Mouse (Mus musculus) kidney, adult 2 months (tissue): ENCODE results near the gene Olfr165. TPM values are rescaled to one million over a fixed set of nuclear protein-coding genes. Genes with fewer than 3 reads are reported as not detected.
"Not testable (repeated sequence)": the region's sequence is repeated elsewhere in the genome, so short reads cannot be mapped to it uniquely, and the experiment has no call there.

Experiments
- DNase-seq: peaks from one replicate; pipeline ENCODE4 v3.0.0; 2021
- H3K27ac ChIP-seq: fragments of 200-500 bp; 2 replicates; pipeline ENCODE4 v1.5.1; 2012; ENCODE audit warnings: low read depth, low read length, control low read depth, inconsistent platforms; ENCODE audit not compliant: insufficient read depth
- H3K27me3 ChIP-seq: fragments of 200-500 bp; replicated peaks from 2 replicates; pipeline ENCODE4 v1.6.1; 2012; ENCODE audit warnings: mild to moderate bottlenecking, moderate library complexity, low read length, inconsistent platforms; ENCODE audit not compliant: control insufficient read depth, insufficient read depth
- H3K36me3 ChIP-seq: fragments of 200-500 bp; 2 replicates; pipeline ENCODE4 v1.6.1; 2012; ENCODE audit warnings: mild to moderate bottlenecking, moderate library complexity, low read length, inconsistent platforms; ENCODE audit not compliant: control insufficient read depth, insufficient read depth
- H3K4me1 ChIP-seq: fragments of 200-500 bp; 2 replicates; pipeline ENCODE4 v1.6.1; 2011; ENCODE audit warnings: low read length; ENCODE audit not compliant: control insufficient read depth, insufficient read depth
- H3K4me3 ChIP-seq: fragments of 200-500 bp; 2 replicates; pipeline ENCODE4 v1.5.1; 2011; ENCODE audit warnings: mild to moderate bottlenecking, low read depth, low read length, control low read depth; ENCODE audit not compliant: insufficient read depth
- CTCF ChIP-seq: fragments of 200-500 bp; conservative IDR thresholded peaks from 2 replicates; pipeline ENCODE4 v1.5.1; 2011; ENCODE audit warnings: low read depth, mild to moderate bottlenecking, control low read depth, low read length, moderate library complexity, mixed read lengths; ENCODE audit not compliant: insufficient read depth, insufficient read length
- POLR2A ChIP-seq: fragments of 200-500 bp; IDR thresholded peaks from one replicate; pipeline ENCODE4 v1.6.1; 2011; ENCODE audit warnings: low read depth, low read length, control low read depth
- WGBS: fragments of 180-500 bp; shearing (Covaris S2); methylation state at CpG from one replicate; pipeline ENCODE4 v1.1.7; 2018; 5-methylcytosine and 5-hydroxymethylcytosine counted together
- polyA plus RNA-seq: library from polyadenylated mRNA; depleted of rRNA; stranded (reverse); fragments of >200 nt; gene quantifications from 2 replicates; pipeline ENCODE4 v1.2.3, GENCODE M21; 2012; rRNA removed

The Olfr165 gene
- polyA plus RNA-seq: not detected in 2 replicates

DNA sequence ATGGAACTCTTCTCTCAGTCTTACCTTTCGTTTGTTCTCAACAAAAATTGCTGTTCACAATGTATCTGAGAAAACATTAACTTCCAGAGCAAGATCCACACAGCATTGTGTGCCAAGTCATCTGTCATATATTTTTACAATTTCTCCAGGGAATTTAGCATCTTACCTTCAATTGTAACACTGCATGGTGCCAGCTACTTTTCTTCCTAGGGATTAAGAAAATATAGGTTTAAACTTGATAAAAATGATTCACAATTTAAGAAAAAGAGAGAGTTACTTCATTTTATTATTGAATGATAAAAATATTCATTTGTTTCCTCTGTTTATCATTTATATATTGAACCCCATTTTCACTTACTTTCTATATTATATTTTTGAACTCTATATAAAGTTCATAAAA is at the start of gene Olfr165:
Olfr165 (minus strand) TSS at position 101 of the 400 bp plus-strand sequence.
- Histone ChIP-seq H3K4me3 (no peak within 1 kb of the TSS), H3K27ac (no peak within 1 kb of the TSS), H3K36me3 (no peaks in the 10 kb centered on the region), H3K4me1 (no peaks in the 10 kb centered on the region), H3K27me3 (no peaks in the 10 kb centered on the region)
- no peak for DNase-seq
- TF ChIP-seq CTCF: no peak
- no peak for TF ChIP-seq POLR2A
- 45% methylated on average over 1 of the region's 1 CpGs for WGBS

GRCm38 (mm10) chr16:19464365-19464764 is 41.4 kb upstream of the Olfr165 start:
- H3K4me3 ChIP-seq: no peak overlapping the region
- H3K4me1 ChIP-seq: no peaks in the 10 kb centered on the region
- H3K27ac ChIP-seq: no peak overlapping the region
- TF ChIP-seq CTCF (no peak), POLR2A (no peak)
- H3K27me3 ChIP-seq: no peaks in the 10 kb centered on the region
- 94% methylated on average over 1 of the region's 1 CpGs for WGBS
- no peak for DNase-seq
- no peaks in the 10 kb centered on the region for H3K36me3 ChIP-seq

GRCm38 (mm10) chr16:19458741-19459140 is 35.8 kb upstream of the Olfr165 start:
- not testable (repeated sequence) for H3K4me1 ChIP-seq, H3K36me3 ChIP-seq, H3K4me3 ChIP-seq, H3K27me3 ChIP-seq, H3K27ac ChIP-seq, DNase-seq
- 81% methylated on average over 4 of the region's 4 CpGs for WGBS

- H3K4me1 ChIP-seq: no peaks in the 10 kb centered on the region
- WGBS: 58% methylated on average over 3 of the region's 3 CpGs
- no peak for TF ChIP-seq POLR2A
- no peak for TF ChIP-seq CTCF
- no peaks in the 10 kb centered on the region for H3K36me3 ChIP-seq
- no peak overlapping the region for H3K27ac ChIP-seq
- no peaks in the 10 kb centered on the region for H3K27me3 ChIP-seq
- no peak for DNase-seq
- no peak overlapping the region for H3K4me3 ChIP-seq
These were observed 35.0 kb downstream of the Olfr165 start for GRCm38 (mm10) chr16:19387984-19388383.

Other genes starting within 250 kb of the Olfr165 start
- not detected in 2 replicates for gene Olfr164, start 109.1 kb downstream of the Olfr165 start, polyA plus RNA-seq
- not detected in 2 replicates for gene Olfr166, start 60.6 kb upstream of the Olfr165 start, polyA plus RNA-seq
- not detected in 2 replicates for gene Olfr167, start 99.1 kb upstream of the Olfr165 start, polyA plus RNA-seq
- gene Olfr168, start 112.4 kb upstream of the Olfr165 start, polyA plus RNA-seq: not detected in 2 replicates
- not detected in 2 replicates for gene Olfr169, start 148.7 kb upstream of the Olfr165 start, polyA plus RNA-seq
- gene Olfr170, start 188.7 kb upstream of the Olfr165 start, polyA plus RNA-seq: not detected in 2 replicates
- not detected in 2 replicates for gene Olfr171, start 206.8 kb upstream of the Olfr165 start, polyA plus RNA-seq